Mouse (Mus musculus) A20 (cell line): ENCODE results near the gene Gsk3b.

Source experiments
- DNase-seq: peaks from one replicate; pipeline ENCODE4 v3.0.0-alpha.2; 2011; ENCODE audit warnings: low read depth, low spot score

Gsk3b gene

DNA sequence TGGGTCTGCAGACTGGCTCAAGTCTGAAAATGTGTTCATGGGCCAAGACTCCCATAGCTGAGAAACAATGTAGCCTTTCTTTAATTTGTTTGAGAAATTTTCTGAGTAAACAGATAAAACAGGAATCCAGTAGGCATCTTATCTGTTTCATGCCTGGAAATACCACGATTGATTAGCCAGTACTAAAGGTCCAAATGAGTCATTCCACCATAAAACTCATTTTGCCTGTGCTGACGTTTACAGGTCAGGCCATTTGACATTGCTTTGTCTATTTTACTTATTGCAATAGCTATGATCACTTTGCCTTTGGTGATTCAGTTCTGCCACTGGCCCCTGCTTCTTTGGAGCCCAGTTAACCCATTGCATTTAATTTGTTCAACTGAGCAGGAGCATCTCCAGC, 11.8 kb downstream of the Gsk3b start:
- DNase-seq, result no peak

DNA sequence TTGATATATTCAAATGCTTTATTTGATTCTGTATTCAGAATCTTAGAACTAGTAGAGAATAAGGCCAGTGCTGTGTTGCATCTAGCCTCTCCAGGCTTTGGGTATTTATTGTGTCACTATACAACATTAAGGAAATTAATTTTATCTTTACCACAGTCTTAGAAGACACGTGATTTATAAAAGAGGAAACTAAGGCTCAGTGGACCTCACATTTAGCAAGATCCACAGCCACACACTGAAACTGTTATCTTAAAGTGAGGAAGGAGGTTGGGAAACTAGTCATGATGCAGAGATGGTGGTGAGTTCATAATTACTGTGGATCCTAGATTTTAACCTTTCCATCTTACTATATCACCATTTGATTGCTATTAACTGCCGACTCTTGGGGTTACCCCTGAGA, 16.7 kb downstream of the Gsk3b start:
- no peak for DNase-seq

DNA sequence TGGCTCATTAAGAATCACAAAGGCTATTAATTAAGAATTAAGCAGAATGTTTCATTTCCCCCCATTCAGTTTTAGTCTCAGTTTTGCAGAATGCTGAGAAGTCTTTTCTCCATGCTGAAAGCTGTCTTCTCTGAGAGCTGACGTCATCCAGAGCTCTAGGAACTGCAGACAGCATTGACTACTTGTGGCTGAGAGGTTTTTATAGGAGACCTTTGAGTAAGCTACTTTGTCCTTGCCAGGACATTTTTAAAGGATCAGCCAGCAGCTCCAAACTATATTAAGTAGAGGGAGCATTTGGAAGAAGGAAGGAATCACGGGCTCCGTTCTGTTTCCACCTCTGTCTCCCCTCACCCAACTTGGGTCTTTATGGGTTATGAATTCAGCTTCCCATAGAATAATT, 17.7 kb downstream of the Gsk3b start:
- no peak for DNase-seq

DNA sequence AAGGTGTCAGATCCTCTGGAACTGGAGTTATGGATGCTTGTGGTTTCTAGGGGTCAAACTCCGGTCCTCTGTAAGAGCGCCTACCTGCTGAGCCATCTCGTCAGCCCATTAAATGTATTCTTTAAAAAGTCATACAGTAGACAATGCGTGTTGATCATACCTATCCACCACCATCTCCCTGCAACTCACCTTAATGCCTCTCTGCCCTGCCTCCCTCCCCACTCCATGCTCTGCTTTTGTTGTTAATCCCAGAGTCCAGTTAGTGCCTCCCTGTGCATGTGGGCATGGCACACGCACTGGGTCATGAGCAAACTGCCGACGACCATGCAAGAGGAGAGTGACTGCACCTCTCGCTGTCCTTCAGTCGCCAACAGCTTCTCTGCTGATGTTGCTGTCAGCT, 21.2 kb downstream of the Gsk3b start:
- DNase-seq, result no peak

DNA sequence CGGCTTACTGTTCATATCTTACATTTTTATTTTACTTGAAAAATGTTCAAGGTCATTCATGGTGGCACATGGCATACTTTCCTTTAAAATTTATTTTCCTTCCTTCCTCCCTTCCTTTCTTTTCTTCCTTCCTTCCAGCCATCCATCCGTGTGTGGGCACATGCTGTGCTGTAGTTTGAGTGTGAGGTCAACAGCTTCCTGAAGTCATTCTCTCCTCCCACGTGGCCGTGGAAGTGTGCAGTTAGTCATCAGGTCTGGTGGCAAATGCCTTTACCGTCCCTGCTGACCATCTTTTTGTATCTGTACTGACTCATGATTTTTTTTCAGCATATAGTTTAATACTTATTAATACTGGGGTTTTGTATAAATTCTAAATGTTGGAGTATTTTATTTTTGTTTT, 21.8 kb downstream of the Gsk3b start:
- DNase-seq, result no peak

DNA sequence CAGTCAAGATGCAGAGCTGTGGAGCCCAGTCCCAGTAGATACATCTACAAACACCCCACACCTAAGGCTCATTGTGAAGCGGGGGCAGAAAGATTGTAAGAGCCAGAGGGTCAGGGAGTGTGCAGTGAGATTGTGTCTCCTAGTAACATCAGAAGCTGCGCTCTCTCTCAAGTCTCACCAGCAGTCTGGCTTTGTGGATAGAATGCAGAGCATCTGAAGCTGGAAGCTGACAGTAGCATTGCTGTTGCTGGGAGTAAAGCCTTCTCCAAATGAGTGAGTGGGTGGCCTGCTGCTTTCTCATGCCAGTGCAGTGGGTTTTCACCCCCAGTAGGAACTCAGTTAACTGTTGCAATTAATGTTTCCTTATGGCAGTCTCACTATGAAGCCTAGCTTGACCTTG, 25.3 kb downstream of the Gsk3b start:
- no peak for DNase-seq

DNA sequence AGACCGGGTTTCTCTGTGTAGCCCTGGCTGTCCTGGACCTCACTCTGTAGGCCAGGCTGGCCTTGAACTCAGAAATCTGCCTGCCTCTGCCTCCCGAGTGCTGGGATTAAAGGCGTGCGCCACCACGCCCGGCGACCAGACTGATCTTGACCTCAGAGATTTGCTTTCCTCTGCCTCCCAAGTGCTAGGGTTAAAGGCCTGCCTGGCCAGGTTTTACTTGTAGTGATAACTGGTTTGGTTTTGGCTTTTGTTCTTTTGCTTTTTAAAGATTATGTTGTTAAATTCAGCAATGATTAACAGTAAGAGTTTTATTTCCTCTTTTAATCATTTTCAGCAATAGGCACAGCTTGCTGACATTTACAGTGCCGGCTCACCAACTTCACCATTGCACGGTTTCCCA, 29.1 kb downstream of the Gsk3b start:
- peak; percentile 26 for DNase-seq

DNA sequence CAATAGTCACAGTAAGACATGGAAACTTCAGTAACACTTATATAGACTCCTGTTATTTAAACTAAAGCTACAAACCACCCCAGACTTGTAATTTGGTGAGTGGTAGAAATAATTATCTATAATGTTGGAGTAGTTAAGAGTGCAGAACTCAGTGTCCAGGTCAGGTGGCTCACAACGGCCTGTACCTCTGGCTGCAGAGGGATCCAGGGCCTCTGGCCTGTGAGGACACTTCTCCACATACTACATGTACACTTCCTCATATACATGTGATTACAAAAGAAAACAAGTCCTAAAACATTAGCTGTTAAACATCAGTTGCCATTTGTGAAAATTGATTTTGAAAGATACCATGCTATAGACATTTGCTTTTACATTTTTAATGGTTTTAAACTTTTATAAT, 29.9 kb downstream of the Gsk3b start:
- no peak for DNase-seq

DNA sequence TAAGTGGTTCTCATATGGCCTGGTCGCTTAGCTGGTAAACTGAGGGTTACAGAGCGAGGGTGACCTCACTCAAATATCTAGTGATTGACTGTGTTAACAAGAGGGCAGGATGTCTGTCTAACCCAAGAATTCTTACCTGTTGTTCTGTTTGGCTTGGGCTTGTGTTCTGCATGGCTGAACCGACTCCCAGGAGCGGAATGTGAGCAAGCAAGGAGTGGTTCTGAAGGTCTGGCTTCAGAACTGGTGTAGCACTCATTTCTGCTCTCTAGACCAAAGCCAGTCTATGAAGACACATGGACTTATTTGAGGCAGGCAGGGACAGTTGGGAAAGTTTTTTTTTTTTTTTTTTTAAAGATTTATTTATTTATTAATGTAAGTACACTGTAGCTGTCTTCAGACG, 30.5 kb downstream of the Gsk3b start:
- no peak for DNase-seq

DNA sequence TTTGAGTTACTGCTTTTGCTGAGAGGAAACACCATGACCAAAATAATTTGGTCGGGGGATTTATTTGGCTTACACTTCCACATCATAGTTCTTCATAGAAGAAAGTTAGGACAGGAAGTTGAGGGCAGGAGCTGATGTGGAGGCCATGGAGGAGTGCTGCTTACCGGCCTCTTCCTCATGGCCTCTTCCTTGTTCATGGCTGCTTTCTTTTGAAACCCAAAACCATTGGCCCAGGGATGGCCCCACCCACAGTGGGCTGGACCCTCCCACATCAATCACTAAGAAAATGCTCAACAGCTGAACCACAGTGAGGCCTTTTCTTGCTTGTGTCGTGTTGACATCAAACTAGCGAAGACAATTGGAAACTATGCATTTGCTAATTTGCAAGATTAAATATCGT, 40.4 kb downstream of the Gsk3b start:
- DNase-seq, result peak; percentile 25

DNA sequence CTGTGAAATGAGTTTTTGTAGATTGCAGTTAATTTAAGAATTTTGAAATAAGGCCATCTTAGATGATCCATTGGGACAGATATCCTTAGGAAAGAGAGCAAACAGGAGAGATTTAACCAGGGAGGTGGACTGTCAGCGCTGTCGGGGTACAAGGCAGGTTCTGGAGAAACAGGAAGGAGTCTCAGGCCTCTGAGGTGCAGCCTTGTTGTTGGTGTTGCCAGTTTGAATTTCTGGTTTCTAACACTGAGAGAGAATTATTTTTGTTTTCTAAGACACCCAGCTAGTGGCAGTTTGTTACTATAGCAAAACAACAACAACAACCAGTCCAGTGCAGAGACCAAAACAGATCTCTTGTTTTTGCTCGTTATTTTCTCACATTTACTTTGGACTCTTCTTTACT, 42.2 kb downstream of the Gsk3b start:
- peak; percentile 56 for DNase-seq

DNA sequence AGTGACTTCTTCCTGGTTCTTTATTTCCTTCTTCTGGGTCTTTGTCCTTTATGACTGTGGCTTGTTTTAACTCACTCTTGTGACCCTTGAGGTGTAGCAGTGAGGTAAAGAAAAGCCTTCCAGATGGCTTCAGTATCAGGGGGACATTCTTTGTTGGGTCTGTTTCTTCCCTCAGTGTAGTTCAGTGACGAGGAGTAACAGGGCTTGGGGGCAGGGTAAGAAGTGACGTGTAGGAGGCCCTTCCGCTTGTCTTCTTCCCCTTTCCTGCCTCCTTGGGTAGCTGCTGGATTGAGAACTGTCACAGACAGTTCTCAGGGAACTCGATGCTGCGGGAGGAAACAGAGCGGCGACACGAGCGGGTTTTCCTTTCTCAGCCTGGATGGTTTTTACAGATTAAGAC, 43.0 kb downstream of the Gsk3b start:
- DNase-seq, result peak; percentile 87

DNA sequence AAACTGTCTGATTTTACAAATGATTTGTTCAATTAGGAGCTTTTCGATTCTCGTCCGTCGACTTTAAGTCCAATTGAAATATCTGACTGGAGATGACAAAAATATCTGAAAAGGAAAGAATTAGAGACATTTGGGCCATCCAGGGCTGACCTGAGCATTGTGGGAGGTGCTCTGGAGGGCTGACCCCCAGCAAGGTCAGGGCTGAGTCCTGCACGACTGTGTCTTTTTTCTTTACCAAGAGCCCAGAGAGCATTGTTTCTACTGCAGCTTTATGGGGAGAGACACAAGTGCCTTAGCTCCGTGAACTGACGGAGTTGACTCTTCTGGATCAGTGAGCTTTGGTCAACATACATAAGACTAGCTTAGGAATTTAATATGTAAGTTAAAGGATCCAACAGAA, 43.4 kb downstream of the Gsk3b start:
- DNase-seq, result no peak

DNA sequence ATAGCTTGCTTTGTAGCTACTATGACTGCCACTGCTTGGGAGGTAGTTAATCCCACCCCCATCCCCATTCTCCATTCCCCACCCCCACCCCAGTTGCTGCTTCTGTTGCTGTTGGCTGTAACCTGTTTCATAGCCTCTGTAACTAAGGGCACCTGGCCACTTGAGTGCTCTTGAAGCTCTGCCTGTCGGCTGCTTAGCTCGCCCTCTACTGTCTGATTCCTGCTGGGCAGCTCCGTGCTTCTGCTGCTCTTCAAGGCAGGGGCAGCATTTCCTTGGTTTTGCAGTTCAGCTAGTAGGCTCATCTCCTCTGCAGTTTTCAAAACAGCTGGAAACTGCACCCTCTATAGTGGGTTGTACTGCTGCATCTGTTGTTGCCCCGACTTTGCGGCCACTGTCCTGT, 48.5 kb downstream of the Gsk3b start:
- DNase-seq, result peak; percentile 64

DNA sequence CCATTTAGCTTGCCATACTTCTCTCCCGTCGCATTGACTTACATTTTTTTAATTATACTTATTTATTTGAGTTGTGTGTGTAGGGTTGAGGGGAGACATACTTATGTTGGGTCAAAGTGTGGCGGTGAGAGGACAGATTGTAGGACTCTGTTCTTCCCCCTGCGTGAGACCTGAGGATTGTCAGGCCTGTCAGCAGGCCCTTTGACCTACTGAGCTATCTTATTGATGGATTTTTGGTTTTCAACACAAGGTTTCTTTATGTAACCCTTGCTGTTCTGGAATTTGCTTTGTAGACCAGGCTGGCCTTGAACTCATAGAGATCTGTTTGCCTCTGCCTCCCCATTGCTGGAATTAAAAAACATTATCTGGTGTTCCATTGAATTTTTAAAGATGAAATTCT, 56.1 kb downstream of the Gsk3b start:
- DNase-seq, result no peak

DNA sequence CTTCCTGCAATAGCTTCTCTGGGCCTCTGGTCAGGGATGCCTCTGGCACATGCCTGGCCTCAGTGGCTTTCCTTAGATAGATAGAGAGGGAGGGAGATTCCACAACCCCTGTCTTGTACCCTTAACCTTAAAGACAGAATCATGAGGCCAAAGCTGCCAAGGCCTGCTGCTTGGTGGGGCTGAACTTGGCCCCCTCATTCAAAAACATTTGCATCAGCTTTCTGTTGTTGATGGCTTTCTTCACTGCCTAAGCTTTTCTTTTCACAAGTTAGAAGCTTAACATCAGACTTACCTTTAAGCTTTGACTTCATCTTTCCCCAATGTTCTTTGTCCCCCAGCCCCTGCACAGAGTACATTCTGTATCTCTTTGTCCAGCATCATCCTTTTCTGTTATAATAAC, 61.8 kb downstream of the Gsk3b start:
- no peak for DNase-seq

DNA sequence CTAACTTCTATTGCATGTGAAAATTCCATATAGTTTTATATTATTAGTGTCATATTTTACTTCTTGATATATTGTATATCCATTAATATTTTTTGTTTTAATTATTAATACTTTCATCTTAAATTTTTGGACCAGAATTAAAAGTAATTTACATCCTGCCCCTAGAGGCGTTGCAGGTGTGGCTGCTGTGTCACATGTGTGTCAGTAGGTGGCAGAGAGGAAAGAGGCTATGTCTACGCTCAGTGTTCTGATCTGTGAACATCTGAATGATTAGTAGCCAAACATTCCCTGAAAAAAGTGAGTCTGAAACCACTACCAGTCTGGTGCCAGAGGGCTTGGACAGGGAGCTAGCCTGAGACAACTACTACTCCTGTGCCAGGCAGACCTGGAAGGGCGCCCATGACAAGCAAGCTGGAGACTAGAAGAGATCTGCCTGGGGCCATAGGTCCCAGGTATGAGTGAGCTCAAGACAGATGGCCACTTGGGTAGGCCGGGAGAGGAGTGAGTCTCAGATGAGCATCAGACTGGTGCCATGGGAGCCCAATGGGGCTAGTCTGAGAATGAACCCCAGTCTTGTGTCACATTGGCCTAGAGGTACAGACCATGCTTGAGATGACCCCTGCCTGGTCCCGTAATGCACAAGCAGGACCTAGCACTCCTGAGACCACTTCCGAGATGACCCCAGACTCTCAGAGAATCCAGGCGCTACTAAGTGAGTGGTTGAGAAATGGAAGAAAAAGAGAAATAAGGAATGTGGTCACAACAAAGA, 69.2 kb downstream of the Gsk3b start:
- no peak for DNase-seq

DNA sequence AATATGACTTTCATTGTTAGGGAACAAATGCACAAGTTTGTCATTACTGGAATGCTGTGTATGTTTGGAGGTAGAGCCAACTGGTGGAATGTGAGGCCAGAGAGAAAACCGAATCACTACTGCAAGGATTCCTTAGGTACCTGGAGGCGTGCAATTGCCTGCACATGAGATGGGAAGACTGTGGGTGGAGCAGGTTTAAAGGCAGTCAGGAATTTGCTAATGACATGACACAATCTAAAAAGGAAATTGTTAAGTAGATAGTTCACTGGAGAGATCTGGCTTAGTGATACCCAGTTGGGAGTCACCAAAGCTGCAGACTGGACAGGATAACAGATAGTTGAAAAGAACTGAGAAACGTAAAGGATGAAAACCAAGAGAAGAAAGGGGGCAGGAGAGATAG, 73.2 kb downstream of the Gsk3b start:
- DNase-seq, result no peak

DNA sequence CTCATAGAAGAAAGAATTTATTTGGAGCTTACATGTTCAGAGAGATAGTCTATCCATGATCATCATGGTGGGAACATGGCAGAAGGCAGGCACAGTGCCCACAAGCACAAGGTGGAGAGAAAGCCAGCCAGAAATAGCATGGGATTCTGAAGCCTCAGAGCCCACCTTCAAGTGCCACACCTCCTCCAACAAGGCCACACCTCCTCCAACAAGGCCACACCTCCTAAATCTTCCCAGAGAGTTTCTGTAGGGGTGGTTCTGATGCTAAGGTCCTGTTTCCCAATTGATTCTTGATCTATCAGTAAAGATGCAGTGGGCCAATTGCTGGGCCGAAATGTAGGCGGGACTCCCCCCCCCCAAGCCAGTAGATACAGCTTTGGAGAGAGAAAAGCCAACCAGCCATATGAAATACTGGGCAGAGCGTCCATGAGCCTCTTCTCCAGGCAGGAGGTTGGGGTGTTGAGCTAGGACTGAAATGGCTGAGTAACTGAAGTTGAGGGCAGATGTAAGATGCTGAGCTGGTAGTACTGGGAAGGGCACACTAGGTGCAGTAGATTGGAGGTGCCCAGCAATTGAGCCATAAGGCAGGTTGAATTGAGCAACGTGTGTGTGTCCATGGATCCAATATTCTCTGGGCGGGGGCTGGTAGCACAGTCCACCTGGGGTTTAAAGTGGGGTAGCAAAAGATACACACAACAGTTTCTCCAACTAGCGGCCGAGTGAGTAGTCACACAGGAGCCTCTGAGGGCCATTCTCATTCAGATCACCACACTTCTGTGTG, 76.2 kb downstream of the Gsk3b start:
- DNase-seq, result no peak

DNA sequence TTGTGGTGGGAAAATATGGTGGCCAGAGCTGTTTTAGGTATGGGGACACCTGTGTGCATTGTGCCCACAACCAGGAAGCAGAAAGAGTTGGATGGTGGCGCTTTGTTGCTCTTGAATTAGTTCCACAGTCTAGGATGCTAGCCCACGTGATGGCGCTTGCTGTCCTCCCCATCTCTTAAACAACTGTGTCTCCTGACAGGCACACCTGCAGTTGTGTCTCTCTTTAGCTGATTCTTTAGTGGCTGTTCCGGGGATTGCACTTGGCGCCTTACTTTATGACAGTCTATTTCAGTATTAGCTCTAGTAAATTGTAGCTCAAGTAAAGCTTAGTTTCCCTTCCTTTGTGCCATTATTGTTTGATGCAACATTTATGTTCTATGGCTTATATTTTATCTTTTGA, 80.2 kb downstream of the Gsk3b start:
- DNase-seq, result no peak

DNA sequence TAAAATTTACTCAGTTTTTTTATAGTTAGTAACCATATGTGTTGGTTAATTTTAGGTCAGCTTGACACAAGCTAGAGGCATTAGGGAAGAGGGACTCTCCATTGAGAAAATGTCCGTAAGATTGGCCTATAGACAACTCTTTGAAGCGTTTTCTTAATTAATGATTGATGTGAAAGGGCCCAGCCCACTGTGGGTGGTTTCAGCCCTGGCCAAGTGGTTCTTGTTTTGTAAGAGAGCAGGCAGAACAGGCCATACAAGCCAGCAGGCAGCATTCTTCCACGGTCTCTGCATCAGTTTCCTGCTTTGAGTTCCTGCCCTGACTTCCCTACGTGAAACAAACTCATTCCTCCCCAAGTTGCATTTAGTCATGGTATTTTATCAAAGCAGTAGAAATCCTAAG, 90.3 kb downstream of the Gsk3b start:
- DNase-seq, result no peak

DNA sequence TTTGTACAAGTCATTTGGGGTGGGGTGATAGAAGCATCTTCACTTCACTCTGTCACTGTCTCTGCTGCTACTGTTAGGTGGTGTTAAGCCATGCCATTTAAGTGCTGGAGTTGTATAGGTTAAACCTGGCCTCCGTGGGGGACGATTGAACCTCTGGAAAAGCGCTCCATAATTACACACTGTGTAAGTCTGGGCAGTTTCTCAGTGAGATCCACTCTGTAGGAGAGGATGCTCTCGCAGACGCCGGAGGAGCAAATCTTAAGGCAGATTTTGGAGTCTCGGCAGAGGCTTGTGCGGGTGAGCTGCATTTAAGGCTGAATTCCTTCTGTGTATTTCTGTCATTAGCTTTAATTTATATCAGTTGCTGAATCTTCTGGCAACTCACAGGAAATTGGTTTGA, 92.6 kb downstream of the Gsk3b start:
- DNase-seq, result no peak

DNA sequence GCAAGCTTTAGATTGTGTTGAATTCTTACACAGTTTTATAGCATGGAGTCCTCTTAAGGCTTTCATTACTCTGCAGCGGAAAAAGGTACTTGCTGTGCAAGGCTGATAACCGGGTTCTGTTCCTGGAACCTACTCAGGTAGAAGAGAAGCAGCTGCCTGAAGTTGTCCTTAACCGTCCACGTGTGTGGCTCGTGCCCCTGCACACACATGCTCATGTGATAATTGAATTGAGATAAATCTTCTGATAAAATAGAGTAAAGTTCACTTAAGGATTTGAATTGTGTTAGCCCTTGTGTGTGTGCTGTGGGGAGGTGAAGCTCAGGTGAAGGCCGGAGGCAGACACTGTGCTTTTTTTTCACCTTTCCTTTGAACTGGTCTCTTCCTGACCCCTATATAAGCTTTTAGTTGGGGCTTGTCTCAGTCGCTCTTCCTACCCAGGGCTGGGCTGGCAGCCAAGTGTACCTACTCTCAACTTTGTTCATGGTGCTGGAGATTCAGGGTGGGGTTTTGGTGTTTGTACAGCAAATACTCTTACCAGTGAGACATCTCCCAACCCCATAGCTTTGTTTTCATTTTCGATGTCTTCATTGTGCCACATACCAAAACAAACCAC, 96.0 kb downstream of the Gsk3b start:
- DNase-seq, result no peak
